Mouse (Mus musculus): ENCODE measurements around the gene Tmem208. TPM values are rescaled to one million over a fixed set of nuclear protein-coding genes. Genes with fewer than 3 reads are reported as not detected.
A peak's percentile ranks its signal among the peaks of the same experiment; 100 is the strongest.

The Tmem208 gene
- polyA plus RNA-seq, 1 experiment, result 194 TPM

GRCm38 (mm10) chr8:105345061-105345975 lies 19.2 kb downstream of the Tmem208 start:
- no peak for DNase-seq
- H3K27ac ChIP-seq (ENCODE audit: control insufficient read depth, insufficient read depth, low read length), result no peak overlapping the region
- H3K36me3 ChIP-seq (ENCODE audit: control insufficient read depth, insufficient read depth, low read length), result no peaks in the 10 kb centered on the region
- no peak for TF ChIP-seq POLR2A (IDR thresholded peaks at IDR 0.05; ENCODE audit: control insufficient read depth, extremely low read depth, insufficient read depth, low read length, poor library complexity)
- no peak for TF ChIP-seq CTCF (IDR thresholded peaks at IDR 0.05; ENCODE audit: borderline replicate concordance, control insufficient read depth, extremely low read depth, insufficient read depth, low read length, poor library complexity)
- H3K27me3 ChIP-seq (ENCODE audit: control insufficient read depth, insufficient read depth, low read length), result no peaks in the 10 kb centered on the region; the same call in 1 of the 2 replicates
- H3K4me3 ChIP-seq (ENCODE audit: control insufficient read depth, insufficient read depth, low read length), result no peak overlapping the region
- H3K4me1 ChIP-seq (replicated peaks; ENCODE audit: control insufficient read depth, insufficient read depth, low read length), result peaks cover 26% of the 10 kb centered on the region
- 58% methylated on average over 7 of the region's 7 CpGs for WGBS

GRCm38 (mm10) chr8:105346611-105347427 lies 20.7 kb downstream of the Tmem208 start:
- no peak for TF ChIP-seq CTCF (IDR thresholded peaks at IDR 0.05; ENCODE audit: borderline replicate concordance, control insufficient read depth, extremely low read depth, insufficient read depth, low read length, poor library complexity)
- no peak for TF ChIP-seq POLR2A (IDR thresholded peaks at IDR 0.05; ENCODE audit: control insufficient read depth, extremely low read depth, insufficient read depth, low read length, poor library complexity)
- H3K36me3 ChIP-seq (ENCODE audit: control insufficient read depth, insufficient read depth, low read length), result no peaks in the 10 kb centered on the region
- 16% methylated on average over 34 of the region's 34 CpGs for WGBS
- H3K4me1 ChIP-seq (replicated peaks; ENCODE audit: control insufficient read depth, insufficient read depth, low read length), result peaks cover 26% of the 10 kb centered on the region
- peak; percentile 35 for DNase-seq
- H3K4me3 ChIP-seq (ENCODE audit: control insufficient read depth, insufficient read depth, low read length), result peak overlapping the region; percentile 61
- H3K27ac ChIP-seq (ENCODE audit: control insufficient read depth, insufficient read depth, low read length), result no peak overlapping the region
- no peaks in the 10 kb centered on the region; the same call in 1 of the 2 replicates for H3K27me3 ChIP-seq (ENCODE audit: control insufficient read depth, insufficient read depth, low read length)

- no peak within 1 kb of the TSS for H3K27ac ChIP-seq (ENCODE audit: control insufficient read depth, insufficient read depth, low read length)
- H3K36me3 ChIP-seq (ENCODE audit: control insufficient read depth, insufficient read depth, low read length), result no peaks in the 10 kb centered on the region
- DNase-seq, result peak; percentile 89
- TF ChIP-seq CTCF (IDR thresholded peaks at IDR 0.05; ENCODE audit: borderline replicate concordance, control insufficient read depth, extremely low read depth, insufficient read depth, low read length, poor library complexity) (peak; percentile 18; the same call in 1 of the 2 replicates), POLR2A (IDR thresholded peaks at IDR 0.05; ENCODE audit: control insufficient read depth, extremely low read depth, insufficient read depth, low read length, poor library complexity) (no peak)
- H3K4me1 ChIP-seq (replicated peaks; ENCODE audit: control insufficient read depth, insufficient read depth, low read length), result peaks cover 26% of the 10 kb centered on the region
- under 1% methylated on average over 53 of the region's 53 CpGs for WGBS
- peak within 1 kb of the TSS; percentile 61 for H3K4me3 ChIP-seq (ENCODE audit: control insufficient read depth, insufficient read depth, low read length)
- no peaks in the 10 kb centered on the region; the same call in 1 of the 2 replicates for H3K27me3 ChIP-seq (ENCODE audit: control insufficient read depth, insufficient read depth, low read length)
Observed at GRCm38 (mm10) chr8:105347428-105348221, 21.5 kb downstream of the Tmem208 start, which contains the start of gene Fhod1. Gene Fhod1, minus strand, starts transcription at chr8:105347953.

- peak; percentile 65 for DNase-seq
- under 1% methylated on average over 34 of the region's 34 CpGs for WGBS
- Histone ChIP-seq H3K27me3 (ENCODE audit: control insufficient read depth, insufficient read depth, low read length) (no peaks in the 10 kb centered on the region; the same call in 1 of the 2 replicates), H3K4me1 (replicated peaks; ENCODE audit: control insufficient read depth, insufficient read depth, low read length) (peaks cover 26% of the 10 kb centered on the region), H3K4me3 (ENCODE audit: control insufficient read depth, insufficient read depth, low read length) (peak within 1 kb of the TSS; percentile 61), H3K27ac (ENCODE audit: control insufficient read depth, insufficient read depth, low read length) (no peak within 1 kb of the TSS), H3K36me3 (ENCODE audit: control insufficient read depth, insufficient read depth, low read length) (no peaks in the 10 kb centered on the region)
- TF ChIP-seq POLR2A (IDR thresholded peaks at IDR 0.05; ENCODE audit: control insufficient read depth, extremely low read depth, insufficient read depth, low read length, poor library complexity) (no peak), CTCF (IDR thresholded peaks at IDR 0.05; ENCODE audit: borderline replicate concordance, control insufficient read depth, extremely low read depth, insufficient read depth, low read length, poor library complexity) (peak; percentile 19; the same call in 1 of the 2 replicates)
Observed at GRCm38 (mm10) chr8:105348450-105349095, 22.4 kb downstream of the Tmem208 start, which contains the start of gene Slc9a5. Gene Slc9a5, plus strand, starts transcription at chr8:105348843.

GRCm38 (mm10) chr8:105349096-105349771 lies 23.1 kb downstream of the Tmem208 start:
- WGBS, result 6% methylated on average over 40 of the region's 48 CpGs
- Histone ChIP-seq H3K36me3 (ENCODE audit: control insufficient read depth, insufficient read depth, low read length) (no peaks in the 10 kb centered on the region), H3K4me3 (ENCODE audit: control insufficient read depth, insufficient read depth, low read length) (peak overlapping the region; percentile 42), H3K27ac (ENCODE audit: control insufficient read depth, insufficient read depth, low read length) (no peak overlapping the region), H3K27me3 (ENCODE audit: control insufficient read depth, insufficient read depth, low read length) (no peaks in the 10 kb centered on the region; the same call in 1 of the 2 replicates), H3K4me1 (replicated peaks; ENCODE audit: control insufficient read depth, insufficient read depth, low read length) (peaks cover 26% of the 10 kb centered on the region)
- TF ChIP-seq CTCF (IDR thresholded peaks at IDR 0.05; ENCODE audit: borderline replicate concordance, control insufficient read depth, extremely low read depth, insufficient read depth, low read length, poor library complexity) (no peak), POLR2A (IDR thresholded peaks at IDR 0.05; ENCODE audit: control insufficient read depth, extremely low read depth, insufficient read depth, low read length, poor library complexity) (no peak)
- no peak for DNase-seq

All from thymus, adult 2 months (tissue).